Mouse (Mus musculus) kidney, adult 2 months (tissue): Measurements from ENCODE around the gene Bcl2l14.

Experiments used
- CTCF ChIP-seq: fragments of 200-500 bp; conservative IDR thresholded peaks from 2 replicates; pipeline ENCODE4 v1.5.1; 2011; ENCODE audit warnings: low read depth, mild to moderate bottlenecking, control low read depth, low read length, moderate library complexity, mixed read lengths; ENCODE audit not compliant: insufficient read depth, insufficient read length
- POLR2A ChIP-seq: fragments of 200-500 bp; IDR thresholded peaks from one replicate; pipeline ENCODE4 v1.6.1; 2011; ENCODE audit warnings: low read depth, low read length, control low read depth

DNA sequence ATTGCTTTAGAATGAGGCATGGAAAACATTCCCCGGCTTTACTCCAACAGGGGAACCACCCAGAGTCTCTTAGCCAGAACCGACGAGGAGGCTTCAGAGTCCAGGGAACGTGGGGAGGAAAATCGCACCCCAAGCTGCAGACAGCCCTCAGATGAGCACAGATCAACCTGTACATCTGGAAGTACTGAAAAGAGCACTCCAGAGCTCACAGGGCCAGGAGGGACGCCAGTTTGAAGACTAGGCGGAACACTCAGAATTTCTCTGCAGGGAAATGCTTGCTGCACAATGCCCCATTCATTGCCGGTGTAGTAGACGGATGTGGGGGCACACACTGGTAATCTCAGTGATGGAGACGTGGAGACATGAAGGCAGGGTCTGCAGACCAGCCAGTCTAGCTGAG is 43.9 kb downstream of the Bcl2l14 start:
- TF ChIP-seq CTCF (no peak), POLR2A (no peak)
